In the genomic region with DNA sequence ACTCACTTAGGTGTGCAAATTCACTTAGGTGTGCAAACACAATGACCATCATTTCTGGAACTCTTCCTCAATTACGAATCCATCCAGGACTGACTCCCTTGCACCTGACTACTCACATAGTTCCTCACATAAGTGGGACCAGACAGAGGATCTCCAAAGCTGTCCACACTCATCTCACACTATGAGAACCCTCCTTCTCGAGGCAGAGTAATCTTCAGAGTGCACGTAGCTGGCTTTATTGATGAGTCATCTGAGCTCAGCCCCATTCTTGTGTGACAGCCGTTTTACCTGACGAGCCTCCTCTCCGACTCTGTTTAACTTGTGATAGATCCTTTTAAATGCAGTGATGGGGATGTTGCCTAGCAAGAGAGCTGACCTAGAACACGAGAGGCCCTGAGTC, we compare ENCODE assay signal across 25 mouse cellular contexts.
"Had no signal": no experiment of that assay in that cellular context is flagged by ENCODE, and none has a peak within 500 bp of the region (broad histone marks: within the 10 kb centered on the region; RNA-seq: fewer than 3 reads in every experiment).

No protein-coding gene starts in this region.

- H3K4me3 ChIP-seq: gastrocnemius, adult 2 months; heart, embryonic 13.5 days; heart, embryonic 15.5 days; hindbrain, embryonic 13.5 days; hindbrain, embryonic 15.5 days; kidney, embryonic 15.5 days; limb, embryonic 13.5 days; limb, embryonic 15.5 days had no signal

- H3K36me3 ChIP-seq: heart, embryonic 15.5 days; hindbrain, embryonic 13.5 days; hindbrain, embryonic 15.5 days; kidney, embryonic 15.5 days had no signal

- H3K9ac ChIP-seq: heart, embryonic 13.5 days; heart, embryonic 15.5 days; hindbrain, embryonic 13.5 days; hindbrain, embryonic 15.5 days; kidney, embryonic 15.5 days; limb, embryonic 13.5 days; limb, embryonic 15.5 days had no signal

- DNase-seq: gastrocnemius, adult 2 months; gastrocnemius, postnatal 10 days; gastrocnemius, postnatal 25 days; heart, adult 18-20 months; heart, postnatal 14 days; heart, postnatal 36 days; kidney, adult 11 months; kidney, adult 2 months; kidney, adult 9 months; kidney, postnatal 14 days; kidney, postnatal 36 days; layer of hippocampus, adult 9-11 months; layer of hippocampus, postnatal 36 days; left cerebral cortex, postnatal 4 days had no signal

- H3K9me3 ChIP-seq: heart, embryonic 13.5 days; heart, embryonic 15.5 days; hindbrain, embryonic 13.5 days; hindbrain, embryonic 15.5 days; kidney, embryonic 15.5 days; limb, embryonic 13.5 days; limb, embryonic 15.5 days had no signal

- H3K4me2 ChIP-seq: heart, embryonic 11.5 days; heart, embryonic 13.5 days; heart, embryonic 15.5 days; hindbrain, embryonic 13.5 days; hindbrain, embryonic 15.5 days; kidney, embryonic 15.5 days; limb, embryonic 13.5 days; limb, embryonic 15.5 days had no signal

- H3K27ac ChIP-seq: gastrocnemius, adult 2 months; heart, embryonic 13.5 days; heart, embryonic 15.5 days; hindbrain, embryonic 13.5 days; hindbrain, embryonic 15.5 days; hindbrain, postnatal 0 days; kidney, embryonic 15.5 days; kidney, postnatal 0 days; limb, embryonic 13.5 days; limb, embryonic 15.5 days had no signal

- ATAC-seq: hindbrain, postnatal 0 days; intestine, embryonic 16.5 days had no signal

- H3K27me3 ChIP-seq: heart, embryonic 13.5 days; heart, embryonic 15.5 days; hindbrain, embryonic 13.5 days; hindbrain, embryonic 15.5 days; kidney, embryonic 15.5 days; limb, embryonic 13.5 days; limb, embryonic 15.5 days had no signal
